Mouse (Mus musculus): ENCODE measurements at regions not wholly inside any gene's neighbourhood (a gene's known extent, or its start where the extent isn't known, plus 50 kb on each side); places are given as distances from the start of the nearest gene placed in this dataset.

GRCm38 (mm10) chr16:25066822-25067221, 219.8 kb upstream of the Tprg start:
- no peak for TF ChIP-seq CTCF (IDR thresholded peaks at IDR 0.05; ENCODE audit: low read depth, low read length)
- no peak for TF ChIP-seq POLR2A (IDR thresholded peaks at IDR 0.05; ENCODE audit: extremely low read depth, insufficient read depth, low read length)
